Mouse (Mus musculus): ENCODE results near the gene Tle1. TPM values are rescaled to one million over a fixed set of nuclear protein-coding genes. Genes with fewer than 3 reads are reported as not detected.

The Tle1 gene
- 15.1 and 15.4 TPM in 2 replicates for polyA plus RNA-seq (2016; fragmentation: Nextera tagmentation; extraction: Ambion mirVana)

GRCm38 (mm10) chr4:72200559-72201409 is at the start of gene Tle1:
Tle1 (minus strand) TSS chr4:72200919.
- under 1% methylated on average over 107 of the region's 107 CpGs for whole genome bisulfite sequencing (ENCODE audit: insufficient replicate concordance)
- Histone ChIP-seq H3K36me3 (peaks cover 6% of the 10 kb centered on the region), H3K9ac (peak within 1 kb of the TSS; percentile 81), H3K4me1 (peaks cover 47% of the 10 kb centered on the region), H3K27ac (peak within 1 kb of the TSS; percentile 91), H3K27me3 (replicated peaks) (peaks cover 16% of the 10 kb centered on the region), H3K4me2 (peak within 1 kb of the TSS; percentile 98), H3K4me3 (peak within 1 kb of the TSS; percentile 79), H3K9me3 (replicated peaks) (no peaks in the 10 kb centered on the region)
- ATAC-seq = peak; percentile 94

GRCm38 (mm10) chr4:72233584-72234219 is 33.0 kb upstream of the Tle1 start:
- 47% methylated on average over 4 of the region's 4 CpGs for WGBS (ENCODE audit: insufficient replicate concordance)
- H3K9me3 ChIP-seq (replicated peaks) = no peaks in the 10 kb centered on the region
- no peak overlapping the region for H3K4me2 ChIP-seq
- H3K4me1 ChIP-seq = no peaks in the 10 kb centered on the region
- no peak overlapping the region for H3K4me3 ChIP-seq
- no peaks in the 10 kb centered on the region for H3K36me3 ChIP-seq
- H3K27me3 ChIP-seq (replicated peaks) = no peaks in the 10 kb centered on the region
- ATAC-seq = no peak
- H3K9ac ChIP-seq = no peak overlapping the region
- H3K27ac ChIP-seq = no peak overlapping the region

GRCm38 (mm10) chr4:72232206-72232605 is 31.5 kb upstream of the Tle1 start:
- no peaks in the 10 kb centered on the region for H3K27me3 ChIP-seq (replicated peaks)
- H3K9ac ChIP-seq = no peak overlapping the region
- ATAC-seq = no peak
- WGBS (ENCODE audit: insufficient replicate concordance) = 59% methylated on average over 3 of the region's 3 CpGs
- no peak overlapping the region for H3K4me2 ChIP-seq
- H3K4me3 ChIP-seq = no peak overlapping the region
- no peaks in the 10 kb centered on the region for H3K4me1 ChIP-seq
- no peaks in the 10 kb centered on the region for H3K36me3 ChIP-seq
- no peaks in the 10 kb centered on the region for H3K9me3 ChIP-seq (replicated peaks)
- no peak overlapping the region for H3K27ac ChIP-seq

GRCm38 (mm10) chr4:72230832-72231231 is 30.1 kb upstream of the Tle1 start:
- Histone ChIP-seq H3K27ac (no peak overlapping the region), H3K4me2 (no peak overlapping the region), H3K36me3 (no peaks in the 10 kb centered on the region), H3K9ac (no peak overlapping the region), H3K9me3 (replicated peaks) (no peaks in the 10 kb centered on the region), H3K4me3 (no peak overlapping the region), H3K27me3 (replicated peaks) (no peaks in the 10 kb centered on the region), H3K4me1 (no peaks in the 10 kb centered on the region)
- no peak for ATAC-seq

GRCm38 (mm10) chr4:72221629-72222028 is 20.9 kb upstream of the Tle1 start:
- Histone ChIP-seq H3K27me3 (replicated peaks) (no peaks in the 10 kb centered on the region), H3K4me1 (no peaks in the 10 kb centered on the region), H3K9me3 (replicated peaks) (no peaks in the 10 kb centered on the region), H3K27ac (no peak overlapping the region), H3K9ac (no peak overlapping the region), H3K36me3 (no peaks in the 10 kb centered on the region), H3K4me3 (no peak overlapping the region), H3K4me2 (no peak overlapping the region)
- WGBS (ENCODE audit: insufficient replicate concordance) = 70% methylated on average over 3 of the region's 3 CpGs
- ATAC-seq = no peak

GRCm38 (mm10) chr4:72204420-72205045 is 3.8 kb upstream of the Tle1 start:
- no peak overlapping the region for H3K27ac ChIP-seq
- ATAC-seq = no peak
- H3K27me3 ChIP-seq (replicated peaks) = peaks cover 16% of the 10 kb centered on the region
- H3K4me3 ChIP-seq = no peak overlapping the region
- H3K4me2 ChIP-seq = no peak overlapping the region
- H3K9ac ChIP-seq = no peak overlapping the region
- WGBS (ENCODE audit: insufficient replicate concordance) = 36% methylated on average over 6 of the region's 6 CpGs
- H3K36me3 ChIP-seq = no peaks in the 10 kb centered on the region
- no peaks in the 10 kb centered on the region for H3K9me3 ChIP-seq (replicated peaks)
- H3K4me1 ChIP-seq = 0 out of 2 replicates have a peak, but pooled peaks cover 16% of the 10 kb centered on the region

- H3K27ac ChIP-seq = peak overlapping the region; percentile 54
- peaks cover 44% of the 10 kb centered on the region for H3K4me1 ChIP-seq
- peak overlapping the region; percentile 98 for H3K4me2 ChIP-seq
- H3K36me3 ChIP-seq = peaks cover 6% of the 10 kb centered on the region
- H3K9me3 ChIP-seq (replicated peaks) = no peaks in the 10 kb centered on the region
- peak overlapping the region; percentile 63 for H3K9ac ChIP-seq
- no peak for ATAC-seq
- H3K4me3 ChIP-seq = peak overlapping the region; percentile 79
- under 1% methylated on average over 24 of the region's 24 CpGs for WGBS (ENCODE audit: insufficient replicate concordance)
- peaks cover 16% of the 10 kb centered on the region for H3K27me3 ChIP-seq (replicated peaks)
Measured at GRCm38 (mm10) chr4:72201521-72201991, 837 bp upstream of the Tle1 start.

GRCm38 (mm10) chr4:72199571-72200558 is 854 bp downstream of the Tle1 start:
- Histone ChIP-seq H3K9me3 (replicated peaks) (no peaks in the 10 kb centered on the region), H3K4me1 (peaks cover 55% of the 10 kb centered on the region), H3K27me3 (replicated peaks) (peaks cover 16% of the 10 kb centered on the region), H3K36me3 (peaks cover 9% of the 10 kb centered on the region), H3K9ac (peak overlapping the region; percentile 81), H3K4me3 (peak overlapping the region; percentile 79), H3K27ac (peak overlapping the region; percentile 91), H3K4me2 (peak overlapping the region; percentile 98)
- ATAC-seq = peak; percentile 0; the same call in 1 of the 2 replicates
- WGBS (ENCODE audit: insufficient replicate concordance) = under 1% methylated on average over 103 of the region's 103 CpGs

- Histone ChIP-seq H3K9me3 (replicated peaks) (no peaks in the 10 kb centered on the region), H3K36me3 (peaks cover 15% of the 10 kb centered on the region), H3K9ac (peak overlapping the region; percentile 81), H3K27ac (0 out of 2 replicates have a peak overlapping the region, but pooled peaks have one; percentile 20), H3K27me3 (replicated peaks) (peaks cover 12% of the 10 kb centered on the region; the same call in 1 of the 2 replicates), H3K4me3 (peak overlapping the region; percentile 79), H3K4me2 (peak overlapping the region; percentile 98), H3K4me1 (peaks cover 60% of the 10 kb centered on the region)
- WGBS (ENCODE audit: insufficient replicate concordance) = under 1% methylated on average over 22 of the region's 22 CpGs
- peak; percentile 48 for ATAC-seq
Measured at GRCm38 (mm10) chr4:72198877-72199411, 1.8 kb downstream of the Tle1 start.

- 61% methylated on average over 7 of the region's 7 CpGs for WGBS (ENCODE audit: insufficient replicate concordance)
- peak overlapping the region; percentile 81; the same call in 1 of the 2 replicates for H3K9ac ChIP-seq
- H3K4me2 ChIP-seq = peak overlapping the region; percentile 98
- no peak overlapping the region for H3K27ac ChIP-seq
- H3K9me3 ChIP-seq (replicated peaks) = no peaks in the 10 kb centered on the region
- H3K36me3 ChIP-seq = peaks cover 19% of the 10 kb centered on the region
- H3K4me3 ChIP-seq = peak overlapping the region; percentile 79
- H3K4me1 ChIP-seq = peaks cover 68% of the 10 kb centered on the region
- ATAC-seq = no peak
- peaks cover 12% of the 10 kb centered on the region; the same call in 1 of the 2 replicates for H3K27me3 ChIP-seq (replicated peaks)
Measured at GRCm38 (mm10) chr4:72197888-72198605, 2.7 kb downstream of the Tle1 start.
